Mouse (Mus musculus) intestine, embryonic 15.5 days (tissue): ENCODE results near the gene Pllp. TPM values are rescaled to one million over a fixed set of nuclear protein-coding genes. Genes with fewer than 3 reads are reported as not detected.
A peak's percentile ranks its signal among the peaks of the same experiment; 100 is the strongest.

Source experiments
- ATAC-seq: fragments of 200-750 bp; cut with Nextera tagmentation; 2 replicates; pipeline ENCODE4 v1.8.0; 2017; ENCODE audit warnings: moderate TSS enrichment, moderate library complexity
- H3K27ac ChIP-seq: fragments of 300-500 bp; sonication (generic); 2 replicates; pipeline ENCODE4 v1.5.1; 2015; ENCODE audit warnings: mild to moderate bottlenecking, inconsistent platforms
- H3K27me3 ChIP-seq: fragments of 300-500 bp; sonication (generic); replicated peaks from 2 replicates; pipeline ENCODE4 v1.6.1; 2015; ENCODE audit warnings: inconsistent platforms
- H3K36me3 ChIP-seq: fragments of 300-500 bp; sonication (generic); 2 replicates; pipeline ENCODE4 v1.6.1; 2015; ENCODE audit warnings: inconsistent platforms
- H3K4me1 ChIP-seq: fragments of 300-500 bp; sonication (generic); replicated peaks from 2 replicates; pipeline ENCODE4 v1.6.1; 2015; ENCODE audit warnings: inconsistent platforms
- H3K4me2 ChIP-seq: fragments of 300-500 bp; sonication (generic); replicated peaks from 2 replicates; pipeline ENCODE4 v1.6.1; 2015; ENCODE audit warnings: mild to moderate bottlenecking, inconsistent platforms
- H3K4me3 ChIP-seq: fragments of 300-500 bp; sonication (generic); replicated peaks from 2 replicates; pipeline ENCODE4 v1.5.1; 2015; ENCODE audit warnings: inconsistent platforms
- H3K9ac ChIP-seq: fragments of 300-500 bp; sonication (generic); 2 replicates; pipeline ENCODE4 v1.6.1; 2015; ENCODE audit warnings: inconsistent platforms
- H3K9me3 ChIP-seq: fragments of 300-500 bp; sonication (generic); 2 replicates; pipeline ENCODE4 v1.6.1; 2016; ENCODE audit warnings: inconsistent platforms
- WGBS: fragments of 180-500 bp; shearing (Covaris S2); methylation state at CpG from one replicate; pipeline ENCODE4 v1.1.7; 2015; 5-methylcytosine and 5-hydroxymethylcytosine counted together
- polyA plus RNA-seq: library from polyadenylated mRNA; unstranded; fragments of >200 nt; fragmentation: Nextera tagmentation; extraction: Ambion mirVana; gene quantifications from 2 replicates; pipeline ENCODE4 v1.2.1, GENCODE M21; 2015

Pllp gene
- polyA plus RNA-seq, 1 experiment from 2014 or later: 42.1 TPM

- Histone ChIP-seq H3K36me3 (no peaks in the 10 kb centered on the region), H3K27me3 (no peaks in the 10 kb centered on the region), H3K4me1 (no peaks in the 10 kb centered on the region), H3K4me3 (no peak overlapping the region), H3K4me2 (no peak overlapping the region), H3K9ac (no peak overlapping the region), H3K27ac (no peak overlapping the region), H3K9me3 (no peaks in the 10 kb centered on the region)
- WGBS: 65% methylated on average over 1 of the region's 1 CpGs
- ATAC-seq: no peak
Measured at GRCm38 (mm10) chr8:94716841-94717240, 20.8 kb upstream of the Pllp start.

- Histone ChIP-seq H3K9me3 (no peaks in the 10 kb centered on the region), H3K4me1 (no peaks in the 10 kb centered on the region), H3K27me3 (no peaks in the 10 kb centered on the region), H3K36me3 (no peaks in the 10 kb centered on the region), H3K27ac (no peak overlapping the region), H3K4me3 (no peak overlapping the region), H3K4me2 (no peak overlapping the region), H3K9ac (no peak overlapping the region)
- no peak for ATAC-seq
- WGBS: 80% methylated on average over 3 of the region's 3 CpGs
Measured at GRCm38 (mm10) chr8:94715871-94716270, 19.8 kb upstream of the Pllp start.

- Histone ChIP-seq H3K4me1 (no peaks in the 10 kb centered on the region), H3K27me3 (no peaks in the 10 kb centered on the region), H3K9ac (no peak overlapping the region), H3K4me3 (no peak overlapping the region), H3K9me3 (no peaks in the 10 kb centered on the region), H3K4me2 (no peak overlapping the region), H3K36me3 (no peaks in the 10 kb centered on the region), H3K27ac (no peak overlapping the region)
- no peak for ATAC-seq
- WGBS: 55% methylated on average over 5 of the region's 5 CpGs
Measured at GRCm38 (mm10) chr8:94714556-94714955, 18.5 kb upstream of the Pllp start.

- WGBS: 47% methylated on average over 5 of the region's 5 CpGs
- no peak overlapping the region for H3K27ac ChIP-seq
- H3K9ac ChIP-seq: no peak overlapping the region
- ATAC-seq: no peak
- H3K27me3 ChIP-seq: no peaks in the 10 kb centered on the region
- H3K4me2 ChIP-seq: no peak overlapping the region
- no peak overlapping the region for H3K4me3 ChIP-seq
- no peaks in the 10 kb centered on the region for H3K36me3 ChIP-seq
- no peaks in the 10 kb centered on the region for H3K4me1 ChIP-seq
- H3K9me3 ChIP-seq: no peaks in the 10 kb centered on the region
Measured at GRCm38 (mm10) chr8:94711160-94711718, 15.2 kb upstream of the Pllp start.

- Histone ChIP-seq H3K4me2 (no peak overlapping the region), H3K4me3 (no peak overlapping the region), H3K27me3 (no peaks in the 10 kb centered on the region), H3K36me3 (no peaks in the 10 kb centered on the region), H3K4me1 (no peaks in the 10 kb centered on the region), H3K9ac (no peak overlapping the region), H3K9me3 (no peaks in the 10 kb centered on the region), H3K27ac (no peak overlapping the region)
- WGBS: 63% methylated on average over 8 of the region's 8 CpGs
- no peak for ATAC-seq
Measured at GRCm38 (mm10) chr8:94710336-94710735, 14.3 kb upstream of the Pllp start.

GRCm38 (mm10) chr8:94706732-94707395, 10.8 kb upstream of the Pllp start:
- H3K27ac ChIP-seq: no peak overlapping the region
- H3K36me3 ChIP-seq: no peaks in the 10 kb centered on the region
- ATAC-seq: no peak
- H3K27me3 ChIP-seq: no peaks in the 10 kb centered on the region
- H3K4me1 ChIP-seq: no peaks in the 10 kb centered on the region
- no peak overlapping the region for H3K9ac ChIP-seq
- H3K4me3 ChIP-seq: no peak overlapping the region
- no peak overlapping the region for H3K4me2 ChIP-seq
- H3K9me3 ChIP-seq: no peaks in the 10 kb centered on the region
- WGBS: 70% methylated on average over 9 of the region's 9 CpGs

- ATAC-seq: no peak
- Histone ChIP-seq H3K4me3 (no peak overlapping the region), H3K27me3 (no peaks in the 10 kb centered on the region), H3K36me3 (no peaks in the 10 kb centered on the region), H3K9me3 (no peaks in the 10 kb centered on the region), H3K4me2 (no peak overlapping the region), H3K9ac (no peak overlapping the region), H3K4me1 (no peaks in the 10 kb centered on the region), H3K27ac (no peak overlapping the region)
- 79% methylated on average over 10 of the region's 10 CpGs for WGBS
Measured at GRCm38 (mm10) chr8:94705581-94706245, 9.6 kb upstream of the Pllp start.

- Histone ChIP-seq H3K36me3 (no peaks in the 10 kb centered on the region), H3K9ac (peak overlapping the region; percentile 50; the same call in 1 of the 2 replicates), H3K4me3 (peak overlapping the region; percentile 43), H3K4me1 (no peaks in the 10 kb centered on the region), H3K27ac (no peak overlapping the region), H3K27me3 (no peaks in the 10 kb centered on the region), H3K4me2 (peak overlapping the region; percentile 81), H3K9me3 (no peaks in the 10 kb centered on the region)
- ATAC-seq: no peak
- 17% methylated on average over 9 of the region's 9 CpGs for WGBS
Measured at GRCm38 (mm10) chr8:94704669-94704984, 8.5 kb upstream of the Pllp start.

- no peaks in the 10 kb centered on the region for H3K27me3 ChIP-seq
- H3K4me1 ChIP-seq: no peaks in the 10 kb centered on the region
- peak overlapping the region; percentile 50; the same call in 1 of the 2 replicates for H3K9ac ChIP-seq
- WGBS: under 1% methylated on average over 35 of the region's 35 CpGs
- no peaks in the 10 kb centered on the region for H3K36me3 ChIP-seq
- H3K4me2 ChIP-seq: peak overlapping the region; percentile 81
- H3K27ac ChIP-seq: no peak overlapping the region
- H3K9me3 ChIP-seq: no peaks in the 10 kb centered on the region
- peak overlapping the region; percentile 49 for H3K4me3 ChIP-seq
- ATAC-seq: peak; percentile 92
Measured at GRCm38 (mm10) chr8:94703972-94704668, 8.0 kb upstream of the Pllp start.

GRCm38 (mm10) chr8:94702844-94703813, 7.1 kb upstream of the Pllp start:
- Histone ChIP-seq H3K36me3 (no peaks in the 10 kb centered on the region), H3K9me3 (no peaks in the 10 kb centered on the region), H3K27ac (no peak overlapping the region), H3K4me1 (no peaks in the 10 kb centered on the region), H3K4me2 (peak overlapping the region; percentile 61), H3K9ac (peak overlapping the region; percentile 36), H3K4me3 (peak overlapping the region; percentile 49), H3K27me3 (no peaks in the 10 kb centered on the region)
- under 1% methylated on average over 35 of the region's 35 CpGs for WGBS
- peak; percentile 90 for ATAC-seq

- Histone ChIP-seq H3K4me3 (no peak overlapping the region), H3K27ac (no peak overlapping the region), H3K4me2 (no peak overlapping the region), H3K27me3 (peaks cover 1% of the 10 kb centered on the region), H3K4me1 (no peaks in the 10 kb centered on the region), H3K9ac (no peak overlapping the region), H3K9me3 (no peaks in the 10 kb centered on the region), H3K36me3 (no peaks in the 10 kb centered on the region)
- no peak for ATAC-seq
- 70% methylated on average over 3 of the region's 3 CpGs for WGBS
Measured at GRCm38 (mm10) chr8:94702156-94702555, 6.1 kb upstream of the Pllp start.
